Mouse (Mus musculus): ENCODE measurements at regions not wholly inside any gene's neighbourhood (a gene's known extent, or its start where the extent isn't known, plus 50 kb on each side); places are given as distances from the start of the nearest gene placed in this dataset.

DNA sequence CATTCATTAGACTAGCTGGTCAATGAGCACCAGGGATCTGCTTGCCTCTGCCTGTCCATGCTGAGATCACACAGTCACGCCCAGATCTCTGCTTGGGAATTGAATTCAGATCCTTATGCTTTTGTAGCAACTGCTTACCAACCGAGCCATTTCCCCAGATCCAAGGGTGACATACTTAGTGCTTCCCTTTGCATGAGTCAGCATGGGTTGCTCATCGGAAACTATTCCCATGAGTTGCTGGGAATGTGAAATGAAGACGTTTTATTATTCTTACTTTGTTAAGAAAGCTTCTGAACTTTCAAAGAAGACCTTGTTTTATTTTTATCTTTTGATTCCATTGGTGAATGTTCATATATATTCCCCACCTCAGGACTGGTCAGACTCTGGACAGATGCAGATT, 82.3 kb upstream of the Far2 start:
- no peak for DNase-seq (ENCODE audit: extremely low spot score)

DNA sequence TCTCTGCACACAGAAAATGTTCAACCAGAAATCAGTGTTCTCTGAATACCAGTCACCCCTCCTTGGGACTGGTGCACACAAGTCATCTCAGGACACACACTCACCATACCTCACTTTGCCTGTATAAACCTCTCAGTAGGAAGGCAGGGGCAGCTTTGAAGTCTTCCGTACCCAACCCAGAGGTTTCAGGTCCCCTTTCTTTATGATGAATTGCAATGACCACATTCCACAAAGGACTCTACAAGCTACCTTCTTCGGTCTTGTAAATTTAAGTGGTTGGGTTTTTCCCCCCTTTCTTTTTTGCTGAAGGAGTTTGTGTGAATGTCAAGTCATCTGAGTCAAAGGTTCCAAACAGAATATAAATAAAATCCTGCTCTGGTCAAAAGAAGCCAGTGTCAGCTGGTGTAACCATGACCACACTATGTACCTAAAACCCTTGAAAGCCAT, 76.9 kb upstream of the Far2 start:
- DNase-seq (ENCODE audit: extremely low spot score) = no peak

DNA sequence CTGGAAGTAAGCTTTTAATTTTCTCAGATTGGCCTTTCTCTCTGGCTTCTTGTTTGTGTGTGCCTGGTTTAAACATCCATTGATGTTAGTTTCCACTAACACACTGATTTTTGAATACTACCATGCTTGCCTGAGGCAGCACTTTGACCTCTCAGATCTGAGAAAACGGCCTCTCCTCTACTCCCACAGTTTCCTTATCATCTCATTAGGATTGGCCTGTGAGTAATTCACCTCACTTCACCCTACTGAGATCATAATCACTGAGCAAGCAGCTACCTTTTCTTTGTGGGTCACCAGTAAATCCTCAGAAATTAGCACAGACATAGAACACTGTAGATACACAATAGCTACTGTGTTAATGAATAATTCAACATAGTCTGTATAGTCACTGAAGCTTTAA, 74.5 kb upstream of the Far2 start:
- no peak for DNase-seq (ENCODE audit: extremely low spot score)

DNA sequence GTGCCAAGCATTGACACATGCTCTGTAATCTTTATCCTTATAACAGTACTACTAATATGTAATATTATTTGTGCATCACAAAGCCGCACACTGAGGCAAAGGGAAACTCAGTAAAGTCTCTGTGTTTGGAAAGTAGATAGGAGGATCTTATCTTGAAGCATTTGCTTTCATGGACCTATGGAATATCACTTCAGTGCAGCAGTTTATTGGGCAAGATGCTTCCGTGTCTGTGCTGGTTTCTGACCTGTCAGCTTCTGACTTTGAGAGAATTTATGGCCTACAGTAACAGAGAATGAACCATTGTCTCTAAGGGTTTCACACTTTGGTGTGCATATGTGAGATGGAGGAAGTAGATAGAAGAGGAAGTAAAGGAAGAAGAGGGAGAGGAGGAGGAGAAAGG, 74.0 kb upstream of the Far2 start:
- DNase-seq (ENCODE audit: extremely low spot score) = no peak

DNA sequence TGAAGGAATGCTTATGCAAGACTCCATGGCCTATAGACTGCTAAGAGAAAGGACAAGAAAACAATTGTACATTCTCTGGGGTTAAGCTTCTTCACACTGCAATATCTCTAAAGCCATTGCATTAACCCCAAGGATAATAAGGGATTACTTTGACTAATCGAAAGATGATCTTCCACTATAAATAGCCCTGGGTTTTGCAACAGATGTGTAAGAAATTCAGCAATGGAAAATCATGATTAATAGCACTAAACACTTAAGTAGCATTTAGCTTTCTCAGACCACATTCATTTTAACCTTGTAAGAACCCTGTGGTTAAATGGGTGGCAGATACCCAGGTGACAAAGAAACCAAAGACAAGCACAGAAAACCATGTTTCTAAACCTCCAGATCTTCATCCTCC, 71.1 kb upstream of the Far2 start:
- no peak for DNase-seq (ENCODE audit: extremely low spot score)

DNA sequence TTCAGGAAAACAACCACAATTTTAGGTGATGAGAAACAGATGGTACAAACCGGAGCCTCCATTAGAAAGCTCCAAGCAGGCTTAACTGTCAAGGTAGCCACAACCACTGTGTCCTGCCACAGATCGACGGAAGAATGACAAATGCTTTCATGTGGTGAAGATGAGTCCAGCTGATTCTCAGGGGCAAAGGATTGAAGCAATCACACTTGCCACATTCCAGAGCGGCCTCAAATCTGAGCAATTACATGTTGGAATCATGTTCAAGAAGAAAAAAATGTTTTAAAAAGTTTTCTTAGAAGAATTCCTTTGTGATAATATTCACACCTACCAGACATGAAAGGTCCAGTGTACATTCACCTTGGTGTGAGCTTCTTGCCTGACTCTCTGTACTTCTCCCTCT, 57.7 kb upstream of the Far2 start:
- no peak for DNase-seq (ENCODE audit: extremely low spot score)

Data from embryo, embryonic 9.5 days (tissue).